Mouse (Mus musculus): ENCODE data around the gene Gcnt1. TPM values are rescaled to one million over a fixed set of nuclear protein-coding genes. Genes with fewer than 3 reads are reported as not detected.

The Gcnt1 gene
- polyA plus RNA-seq, 1 experiment from 2014 or later, result 1.5 TPM

- no peak overlapping the region for H3K9ac ChIP-seq (ENCODE audit: low read length)
- H3K27ac ChIP-seq (replicated peaks), result no peak overlapping the region
- H3K36me3 ChIP-seq (ENCODE audit: control insufficient read depth, insufficient read depth, low read length), result no peaks in the 10 kb centered on the region
- no peak overlapping the region for H3K4me2 ChIP-seq (replicated peaks; ENCODE audit: low read depth)
- TF ChIP-seq EP300 (optimal IDR thresholded peaks at IDR 0.05) (no peak), CTCF (IDR thresholded peaks at IDR 0.05; ENCODE audit: low read depth) (no peak)
- H3K9me3 ChIP-seq (ENCODE audit: control insufficient read depth, low read length), result no peaks in the 10 kb centered on the region
- no peaks in the 10 kb centered on the region for H3K4me1 ChIP-seq (replicated peaks; ENCODE audit: control insufficient read depth, insufficient read depth)
- 91% methylated on average over 2 of the region's 2 CpGs for WGBS
- H3K27me3 ChIP-seq (ENCODE audit: control insufficient read depth, insufficient read depth, low read length), result no peaks in the 10 kb centered on the region
- ATAC-seq (ENCODE audit: low FRiP score, low TSS enrichment) (no peak), DNase-seq (ENCODE audit: low spot score) (no peak)
- no peak overlapping the region for H3K4me3 ChIP-seq (ENCODE audit: low read depth, low read length)
Observed at GRCm38 (mm10) chr19:17316311-17317003, 56.2 kb downstream of the Gcnt1 start.

GRCm38 (mm10) chr19:17314451-17314850 is 58.2 kb downstream of the Gcnt1 start:
- Histone ChIP-seq H3K4me2 (replicated peaks; ENCODE audit: low read depth) (no peak overlapping the region), H3K27ac (replicated peaks) (no peak overlapping the region), H3K9me3 (ENCODE audit: control insufficient read depth, low read length) (no peaks in the 10 kb centered on the region), H3K27me3 (ENCODE audit: control insufficient read depth, insufficient read depth, low read length) (no peaks in the 10 kb centered on the region), H3K4me1 (replicated peaks; ENCODE audit: control insufficient read depth, insufficient read depth) (no peaks in the 10 kb centered on the region), H3K9ac (ENCODE audit: low read length) (no peak overlapping the region), H3K36me3 (ENCODE audit: control insufficient read depth, insufficient read depth, low read length) (no peaks in the 10 kb centered on the region), H3K4me3 (ENCODE audit: low read depth, low read length) (no peak overlapping the region)
- 74% methylated on average over 2 of the region's 2 CpGs for WGBS
- DNase-seq (ENCODE audit: low spot score), result no peak
- no peak for TF ChIP-seq CTCF (IDR thresholded peaks at IDR 0.05; ENCODE audit: low read depth)
- no peak for TF ChIP-seq EP300 (optimal IDR thresholded peaks at IDR 0.05)
- no peak for ATAC-seq (ENCODE audit: low FRiP score, low TSS enrichment)

GRCm38 (mm10) chr19:17313766-17314165 is 58.9 kb downstream of the Gcnt1 start:
- H3K27me3 ChIP-seq (ENCODE audit: control insufficient read depth, insufficient read depth, low read length), result no peaks in the 10 kb centered on the region
- H3K9ac ChIP-seq (ENCODE audit: low read length), result no peak overlapping the region
- H3K4me2 ChIP-seq (replicated peaks; ENCODE audit: low read depth), result no peak overlapping the region
- 90% methylated on average over 1 of the region's 1 CpGs for WGBS
- H3K36me3 ChIP-seq (ENCODE audit: control insufficient read depth, insufficient read depth, low read length), result no peaks in the 10 kb centered on the region
- H3K27ac ChIP-seq (replicated peaks), result no peak overlapping the region
- DNase-seq (ENCODE audit: low spot score) (no peak), ATAC-seq (ENCODE audit: low FRiP score, low TSS enrichment) (no peak)
- no peak overlapping the region for H3K4me3 ChIP-seq (ENCODE audit: low read depth, low read length)
- H3K4me1 ChIP-seq (replicated peaks; ENCODE audit: control insufficient read depth, insufficient read depth), result no peaks in the 10 kb centered on the region
- TF ChIP-seq CTCF (IDR thresholded peaks at IDR 0.05; ENCODE audit: low read depth), result no peak
- no peak for TF ChIP-seq EP300 (optimal IDR thresholded peaks at IDR 0.05)
- no peaks in the 10 kb centered on the region for H3K9me3 ChIP-seq (ENCODE audit: control insufficient read depth, low read length)

- no peak for ATAC-seq (ENCODE audit: low FRiP score, low TSS enrichment)
- Histone ChIP-seq H3K36me3 (ENCODE audit: control insufficient read depth, insufficient read depth, low read length) (no peaks in the 10 kb centered on the region), H3K27ac (replicated peaks) (no peak overlapping the region), H3K27me3 (ENCODE audit: control insufficient read depth, insufficient read depth, low read length) (no peaks in the 10 kb centered on the region), H3K4me1 (replicated peaks; ENCODE audit: control insufficient read depth, insufficient read depth) (no peaks in the 10 kb centered on the region), H3K9me3 (ENCODE audit: control insufficient read depth, low read length) (no peaks in the 10 kb centered on the region), H3K9ac (ENCODE audit: low read length) (no peak overlapping the region), H3K4me3 (ENCODE audit: low read depth, low read length) (no peak overlapping the region), H3K4me2 (replicated peaks; ENCODE audit: low read depth) (no peak overlapping the region)
- TF ChIP-seq EP300 (optimal IDR thresholded peaks at IDR 0.05) (no peak), CTCF (IDR thresholded peaks at IDR 0.05; ENCODE audit: low read depth) (no peak)
- WGBS, result 85% methylated on average over 5 of the region's 5 CpGs
- no peak for DNase-seq (ENCODE audit: low spot score)
Observed at GRCm38 (mm10) chr19:17312671-17313180, 59.9 kb downstream of the Gcnt1 start.

GRCm38 (mm10) chr19:17311501-17311900 is 61.1 kb downstream of the Gcnt1 start:
- H3K27me3 ChIP-seq (ENCODE audit: control insufficient read depth, insufficient read depth, low read length), result no peaks in the 10 kb centered on the region
- no peak overlapping the region for H3K27ac ChIP-seq (replicated peaks)
- H3K4me1 ChIP-seq (replicated peaks; ENCODE audit: control insufficient read depth, insufficient read depth), result no peaks in the 10 kb centered on the region
- TF ChIP-seq CTCF (IDR thresholded peaks at IDR 0.05; ENCODE audit: low read depth) (no peak), EP300 (optimal IDR thresholded peaks at IDR 0.05) (no peak)
- no peak overlapping the region for H3K4me3 ChIP-seq (ENCODE audit: low read depth, low read length)
- H3K9ac ChIP-seq (ENCODE audit: low read length), result no peak overlapping the region
- WGBS, result 77% methylated on average over 1 of the region's 1 CpGs
- no peak for ATAC-seq (ENCODE audit: low FRiP score, low TSS enrichment)
- H3K9me3 ChIP-seq (ENCODE audit: control insufficient read depth, low read length), result no peaks in the 10 kb centered on the region
- no peak overlapping the region for H3K4me2 ChIP-seq (replicated peaks; ENCODE audit: low read depth)
- no peaks in the 10 kb centered on the region for H3K36me3 ChIP-seq (ENCODE audit: control insufficient read depth, insufficient read depth, low read length)
- no peak for DNase-seq (ENCODE audit: low spot score)

- DNase-seq (ENCODE audit: low spot score), result no peak
- Histone ChIP-seq H3K4me1 (replicated peaks; ENCODE audit: control insufficient read depth, insufficient read depth) (no peaks in the 10 kb centered on the region), H3K27me3 (ENCODE audit: control insufficient read depth, insufficient read depth, low read length) (no peaks in the 10 kb centered on the region), H3K4me2 (replicated peaks; ENCODE audit: low read depth) (no peak overlapping the region), H3K4me3 (ENCODE audit: low read depth, low read length) (no peak overlapping the region), H3K9me3 (ENCODE audit: control insufficient read depth, low read length) (no peaks in the 10 kb centered on the region), H3K9ac (ENCODE audit: low read length) (no peak overlapping the region), H3K27ac (replicated peaks) (no peak overlapping the region), H3K36me3 (ENCODE audit: control insufficient read depth, insufficient read depth, low read length) (no peaks in the 10 kb centered on the region)
- WGBS, result 90% methylated on average over 2 of the region's 2 CpGs
- TF ChIP-seq CTCF (IDR thresholded peaks at IDR 0.05; ENCODE audit: low read depth) (no peak), EP300 (optimal IDR thresholded peaks at IDR 0.05) (no peak)
- ATAC-seq (ENCODE audit: low FRiP score, low TSS enrichment), result no peak
Observed at GRCm38 (mm10) chr19:17311031-17311430, 61.6 kb downstream of the Gcnt1 start.

Data from stomach, postnatal 0 days (tissue).